Mouse (Mus musculus) stomach, postnatal 0 days (tissue): ENCODE measurements at regions not wholly inside any gene's neighbourhood (a gene's known extent, or its start where the extent isn't known, plus 50 kb on each side); places are given as distances from the start of the nearest gene placed in this dataset.
"Not testable (repeated sequence)": the region's sequence is repeated elsewhere in the genome, so short reads cannot be mapped to it uniquely, and the experiment has no call there.

ENCODE experiments used
- ATAC-seq: fragments of 200-750 bp; cut with Nextera tagmentation; 2 replicates; pipeline ENCODE4 v1.8.0; 2017; ENCODE audit not compliant: low FRiP score, low TSS enrichment
- DNase-seq: peaks from one replicate; pipeline ENCODE4 v3.0.0-alpha.2; 2016; ENCODE audit warnings: low spot score
- H3K27ac ChIP-seq: fragments of 300-500 bp; sonication (generic); replicated peaks from 2 replicates; pipeline ENCODE4 v1.5.1; 2014; ENCODE audit warnings: mild to moderate bottlenecking, control low read depth
- H3K27me3 ChIP-seq: fragments of 300-500 bp; sonication (generic); 2 replicates; pipeline ENCODE4 v1.6.1; 2014; ENCODE audit warnings: low read length; ENCODE audit not compliant: control insufficient read depth, insufficient read depth
- H3K36me3 ChIP-seq: fragments of 300-500 bp; sonication (generic); 2 replicates; pipeline ENCODE4 v1.6.1; 2014; ENCODE audit warnings: low read length, mixed read lengths; ENCODE audit not compliant: control insufficient read depth, insufficient read depth
- H3K4me1 ChIP-seq: fragments of 300-500 bp; sonication (generic); replicated peaks from 2 replicates; pipeline ENCODE4 v1.6.1; 2014; ENCODE audit warnings: antibody characterized with exemption; ENCODE audit not compliant: control insufficient read depth, insufficient read depth
- H3K4me2 ChIP-seq: fragments of 300-500 bp; sonication (generic); replicated peaks from 2 replicates; pipeline ENCODE4 v1.6.1; 2014; ENCODE audit warnings: low read depth, mild to moderate bottlenecking, control low read depth, moderate library complexity
- H3K4me3 ChIP-seq: fragments of 300-500 bp; sonication (generic); 2 replicates; pipeline ENCODE4 v1.5.1; 2014; ENCODE audit warnings: low read depth, low read length, control low read depth
- H3K9ac ChIP-seq: fragments of 300-500 bp; sonication (generic); 2 replicates; pipeline ENCODE4 v1.6.1; 2014; ENCODE audit warnings: mild to moderate bottlenecking, low read length, control low read depth, mixed read lengths
- H3K9me3 ChIP-seq: fragments of 300-500 bp; sonication (generic); 2 replicates; pipeline ENCODE4 v1.6.1; 2016; ENCODE audit warnings: low read length; ENCODE audit not compliant: control insufficient read depth
- CTCF ChIP-seq: IDR thresholded peaks from 2 replicates; pipeline ENCODE4 v1.5.1; 2016; ENCODE audit warnings: antibody characterized with exemption, low read depth, mild to moderate bottlenecking, moderate library complexity
- EP300 ChIP-seq: optimal IDR thresholded peaks from 2 replicates; pipeline ENCODE3; 2016; ENCODE audit warnings: antibody characterized with exemption
- WGBS: fragments of 180-500 bp; shearing (Covaris S2); extraction: QIAGEN DNeasy Blood & Tissue Kit; methylation state at CpG from one replicate; pipeline ENCODE4 v1.1.7; 2014; 5-methylcytosine and 5-hydroxymethylcytosine counted together

DNA sequence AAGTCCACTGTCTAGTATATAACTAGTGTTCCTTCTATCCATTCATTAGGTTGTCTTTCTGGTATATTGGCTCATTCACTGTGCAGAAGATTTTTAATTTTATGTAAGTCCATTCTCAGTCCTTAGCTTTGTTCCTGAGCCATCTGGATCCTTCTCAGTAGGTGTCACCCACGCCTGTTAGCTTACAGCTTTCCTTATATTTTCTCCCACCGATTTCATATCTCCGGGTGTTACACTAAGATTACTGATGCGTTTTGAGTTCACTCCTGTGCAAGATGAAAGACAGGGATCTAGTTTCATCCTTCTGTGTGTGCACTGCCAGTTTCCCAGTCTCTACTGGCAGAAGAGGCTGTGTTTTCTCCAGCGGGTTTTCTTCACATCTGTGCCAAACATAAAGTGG lies 122.3 kb downstream of the Cbln4 start:
- H3K4me1 ChIP-seq = no peaks in the 10 kb centered on the region
- ATAC-seq (no peak), DNase-seq (no peak)
- H3K4me2 ChIP-seq = no peak overlapping the region
- TF ChIP-seq CTCF (no peak), EP300 (no peak)
- WGBS = 86% methylated on average over 5 of the region's 5 CpGs
- H3K9ac ChIP-seq = no peak overlapping the region
- no peak overlapping the region for H3K27ac ChIP-seq
- no peaks in the 10 kb centered on the region for H3K36me3 ChIP-seq
- H3K4me3 ChIP-seq = no peak overlapping the region
- H3K9me3 ChIP-seq = no peaks in the 10 kb centered on the region
- H3K27me3 ChIP-seq = no peaks in the 10 kb centered on the region

DNA sequence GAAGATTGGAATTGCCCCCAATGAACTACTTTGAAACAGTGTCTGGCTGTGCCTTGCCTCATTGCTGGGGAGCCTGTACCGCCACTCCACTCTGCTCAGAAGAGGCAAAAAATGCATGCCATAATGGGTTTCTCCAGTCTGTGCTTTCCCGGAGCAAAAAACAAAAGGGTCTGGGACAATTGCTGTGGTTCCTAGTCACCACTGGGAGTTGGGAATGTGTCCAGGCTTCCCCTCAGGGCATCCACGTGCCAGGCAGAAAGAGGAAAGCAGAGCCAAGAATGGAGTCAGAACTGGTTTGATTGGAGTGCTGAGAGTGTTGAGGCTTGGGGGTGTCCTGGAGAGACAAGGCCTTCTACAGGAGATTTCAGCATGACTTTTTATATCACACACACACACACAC lies 156.0 kb downstream of the Cbln4 start:
- DNase-seq = no peak
- Histone ChIP-seq H3K27ac (no peak overlapping the region), H3K9ac (no peak overlapping the region), H3K4me2 (no peak overlapping the region), H3K4me1 (no peaks in the 10 kb centered on the region), H3K4me3 (no peak overlapping the region), H3K9me3 (no peaks in the 10 kb centered on the region), H3K27me3 (no peaks in the 10 kb centered on the region), H3K36me3 (no peaks in the 10 kb centered on the region)
- 78% methylated on average over 3 of the region's 3 CpGs for WGBS
- TF ChIP-seq EP300 (no peak), CTCF (no peak)
- no peak for ATAC-seq

DNA sequence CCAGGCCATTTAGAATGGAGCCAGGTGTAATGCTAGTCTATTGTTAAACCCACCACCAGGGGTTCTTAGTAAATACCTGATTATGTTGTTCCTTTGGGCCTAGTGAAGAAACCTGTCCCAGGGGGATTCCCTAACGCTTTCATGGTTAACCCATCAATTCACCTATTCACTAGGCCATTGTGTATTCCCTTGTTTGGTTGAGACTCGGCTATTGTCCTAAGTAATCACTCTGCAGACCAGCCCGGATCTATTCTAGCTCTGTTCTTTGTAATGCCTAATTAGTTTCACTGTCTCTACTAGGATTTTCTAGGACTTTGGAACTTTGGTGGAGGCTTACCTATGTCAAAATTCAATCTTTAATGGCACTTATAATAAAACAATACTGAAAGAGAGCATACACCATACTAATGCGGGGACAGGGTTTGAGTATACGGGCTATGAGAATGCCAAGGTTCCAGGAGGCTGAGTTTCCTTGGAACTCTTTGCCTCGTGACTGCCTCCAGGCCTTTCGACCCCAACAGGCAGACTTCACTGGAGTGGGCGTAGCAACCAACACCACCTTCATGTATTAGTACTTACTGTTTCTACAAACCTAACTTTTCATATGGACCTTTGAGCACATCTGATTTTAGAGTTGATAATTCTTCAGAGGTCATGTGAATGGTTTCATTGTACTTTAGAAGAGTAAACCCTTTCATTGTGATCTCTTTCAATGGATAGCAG lies 163.9 kb downstream of the Cbln4 start:
- H3K27me3 ChIP-seq, DNase-seq, H3K4me1 ChIP-seq, ATAC-seq, H3K4me3 ChIP-seq, H3K27ac ChIP-seq, H3K36me3 ChIP-seq, H3K9ac ChIP-seq, H3K9me3 ChIP-seq, H3K4me2 ChIP-seq: not testable (repeated sequence)
- WGBS = 83% methylated on average over 8 of the region's 8 CpGs

DNA sequence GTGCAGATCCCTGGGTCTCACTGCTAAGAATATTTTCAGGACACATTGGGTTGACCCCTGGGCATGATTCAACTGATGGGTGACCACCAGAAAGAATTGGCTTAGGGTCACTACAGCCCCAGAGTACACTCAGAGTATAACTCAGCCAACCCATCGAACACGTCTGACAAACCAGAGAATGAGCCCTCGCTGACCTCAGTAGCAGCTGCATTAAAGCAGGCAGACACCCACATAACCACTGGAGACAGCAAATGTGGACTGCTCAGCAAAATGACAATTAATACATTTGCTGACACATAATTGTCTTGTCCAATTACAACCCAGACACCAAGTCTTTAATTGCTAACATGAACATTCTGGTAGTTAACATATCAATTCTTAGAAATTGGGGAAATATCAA lies 175.7 kb downstream of the Cbln4 start:
- no peak for ATAC-seq
- Histone ChIP-seq H3K4me1 (no peaks in the 10 kb centered on the region), H3K27ac (no peak overlapping the region), H3K36me3 (no peaks in the 10 kb centered on the region), H3K4me3 (no peak overlapping the region), H3K9ac (no peak overlapping the region), H3K4me2 (no peak overlapping the region), H3K27me3 (no peaks in the 10 kb centered on the region), H3K9me3 (no peaks in the 10 kb centered on the region)
- DNase-seq = no peak
- TF ChIP-seq CTCF (no peak), EP300 (no peak)
- 74% methylated on average over 3 of the region's 3 CpGs for WGBS

DNA sequence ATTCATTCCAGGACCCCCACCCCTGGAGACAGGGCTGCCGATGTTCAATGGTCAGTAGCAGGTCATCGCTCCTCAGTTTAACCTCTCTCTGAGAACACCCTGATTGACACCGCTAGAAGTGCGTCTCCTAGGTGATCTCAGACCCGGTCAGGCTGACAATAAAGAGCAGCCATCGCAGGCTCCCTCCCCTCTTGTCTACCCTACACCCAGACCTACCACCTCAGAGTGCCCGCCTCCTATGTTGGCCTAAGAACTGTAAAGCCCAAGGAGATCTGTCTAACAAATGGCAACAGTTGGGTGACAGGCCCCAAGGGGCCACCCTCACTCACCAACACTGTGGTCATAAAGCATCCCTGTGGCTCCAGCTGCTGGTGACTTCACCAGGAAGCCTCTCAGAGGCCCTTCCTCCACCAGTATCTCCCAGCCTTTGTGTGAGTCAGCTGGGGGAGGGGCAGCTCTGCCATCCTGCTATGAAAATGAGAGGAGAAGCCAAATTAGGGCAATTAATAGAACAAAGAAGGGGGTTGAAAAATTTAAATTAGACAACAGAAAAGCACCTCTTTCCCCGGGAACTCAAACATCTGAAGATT lies 178.8 kb downstream of the Cbln4 start:
- no peaks in the 10 kb centered on the region for H3K9me3 ChIP-seq
- DNase-seq = no peak
- H3K4me2 ChIP-seq = no peak overlapping the region
- H3K4me3 ChIP-seq = no peak overlapping the region
- no peaks in the 10 kb centered on the region for H3K4me1 ChIP-seq
- no peaks in the 10 kb centered on the region for H3K27me3 ChIP-seq
- no peak overlapping the region for H3K9ac ChIP-seq
- H3K36me3 ChIP-seq = no peaks in the 10 kb centered on the region
- TF ChIP-seq EP300 (no peak), CTCF (no peak)
- ATAC-seq = no peak
- 91% methylated on average over 8 of the region's 8 CpGs for WGBS
- H3K27ac ChIP-seq = no peak overlapping the region

DNA sequence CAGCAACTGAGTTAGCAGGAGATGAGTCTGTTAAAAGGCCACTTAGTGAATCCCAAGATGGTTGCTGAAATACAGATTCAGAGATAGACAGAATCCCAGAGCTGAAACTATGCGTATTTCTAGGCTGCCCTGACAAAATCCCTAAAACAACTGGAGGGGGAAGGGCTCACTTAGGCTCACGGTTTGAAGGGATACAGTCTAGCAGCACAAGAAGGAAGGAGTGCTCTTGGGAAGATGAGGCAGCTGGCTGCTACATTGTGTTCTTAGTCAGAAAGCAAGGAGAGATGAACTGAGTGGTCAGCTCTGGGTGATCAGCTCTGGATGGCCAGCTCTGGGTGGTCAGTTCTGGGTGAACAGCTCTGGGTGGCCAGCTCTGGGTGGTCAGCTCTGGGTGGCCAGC lies 180.6 kb downstream of the Cbln4 start:
- Histone ChIP-seq H3K36me3 (no peaks in the 10 kb centered on the region), H3K4me2 (no peak overlapping the region), H3K4me3 (no peak overlapping the region), H3K27ac (no peak overlapping the region), H3K9ac (no peak overlapping the region), H3K27me3 (no peaks in the 10 kb centered on the region), H3K9me3 (no peaks in the 10 kb centered on the region), H3K4me1 (no peaks in the 10 kb centered on the region)
- ATAC-seq (no peak), DNase-seq (no peak)
- TF ChIP-seq CTCF (no peak), EP300 (no peak)
- WGBS = 87% methylated on average over 2 of the region's 2 CpGs
